Mouse (Mus musculus) layer of hippocampus, adult 11-12 months (tissue): ENCODE data around the gene Crim1.
A peak's percentile ranks its signal among the peaks of the same experiment; 100 is the strongest.

ENCODE experiments used
- DNase-seq: peaks from one replicate; pipeline ENCODE4 v3.0.0; 2022; ENCODE audit warnings: low spot score

Crim1 gene

DNA sequence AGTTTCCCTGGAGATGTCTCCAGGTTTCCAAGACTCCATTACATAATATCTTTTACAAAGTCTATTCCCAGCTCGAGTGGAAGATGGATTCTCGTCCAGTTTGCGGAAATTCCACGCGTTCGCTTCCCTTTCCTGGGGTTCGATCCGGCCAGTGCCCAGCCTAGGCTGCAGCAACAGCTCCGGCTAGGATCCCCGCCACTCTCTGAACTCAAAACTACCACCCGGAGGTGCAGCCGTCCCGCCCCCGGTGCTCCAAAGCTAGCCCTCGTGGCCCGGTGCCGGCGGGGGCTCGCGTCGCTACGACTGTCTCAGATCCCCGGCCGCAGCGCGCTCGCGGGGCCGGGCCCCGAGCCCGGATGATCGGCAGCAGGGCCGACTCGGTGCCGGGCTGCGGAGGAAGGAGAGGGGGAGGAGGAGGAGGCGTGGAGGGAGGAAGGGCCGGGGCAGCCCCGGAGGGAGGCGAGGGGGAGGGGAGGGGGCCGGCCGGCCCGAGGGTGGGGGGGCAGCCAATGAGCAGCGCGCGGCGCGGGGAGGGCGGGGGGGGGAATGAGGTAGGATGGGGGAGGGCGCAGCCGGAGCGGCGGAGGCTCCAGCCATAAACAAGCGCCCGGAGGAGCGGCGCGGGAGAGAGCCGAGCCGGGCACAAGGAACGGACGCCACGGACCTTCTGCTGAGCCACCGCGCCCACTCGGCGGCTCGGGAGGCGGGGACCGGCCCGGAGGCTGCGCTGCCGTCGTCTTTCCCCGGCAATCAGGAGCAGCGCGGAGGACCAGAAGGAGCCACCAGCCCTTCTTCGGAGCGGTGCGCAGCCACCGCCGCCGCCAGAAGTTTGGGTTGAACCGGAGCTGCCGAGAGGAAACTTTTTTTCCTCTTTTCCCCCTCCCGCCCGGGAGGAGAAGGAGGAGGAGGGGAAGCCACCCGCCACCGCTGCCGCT lies at the start of gene Crim1:
Crim1 (plus strand) TSS at position 623 of the 935 bp plus-strand sequence.
- DNase-seq = peak; percentile 66

DNA sequence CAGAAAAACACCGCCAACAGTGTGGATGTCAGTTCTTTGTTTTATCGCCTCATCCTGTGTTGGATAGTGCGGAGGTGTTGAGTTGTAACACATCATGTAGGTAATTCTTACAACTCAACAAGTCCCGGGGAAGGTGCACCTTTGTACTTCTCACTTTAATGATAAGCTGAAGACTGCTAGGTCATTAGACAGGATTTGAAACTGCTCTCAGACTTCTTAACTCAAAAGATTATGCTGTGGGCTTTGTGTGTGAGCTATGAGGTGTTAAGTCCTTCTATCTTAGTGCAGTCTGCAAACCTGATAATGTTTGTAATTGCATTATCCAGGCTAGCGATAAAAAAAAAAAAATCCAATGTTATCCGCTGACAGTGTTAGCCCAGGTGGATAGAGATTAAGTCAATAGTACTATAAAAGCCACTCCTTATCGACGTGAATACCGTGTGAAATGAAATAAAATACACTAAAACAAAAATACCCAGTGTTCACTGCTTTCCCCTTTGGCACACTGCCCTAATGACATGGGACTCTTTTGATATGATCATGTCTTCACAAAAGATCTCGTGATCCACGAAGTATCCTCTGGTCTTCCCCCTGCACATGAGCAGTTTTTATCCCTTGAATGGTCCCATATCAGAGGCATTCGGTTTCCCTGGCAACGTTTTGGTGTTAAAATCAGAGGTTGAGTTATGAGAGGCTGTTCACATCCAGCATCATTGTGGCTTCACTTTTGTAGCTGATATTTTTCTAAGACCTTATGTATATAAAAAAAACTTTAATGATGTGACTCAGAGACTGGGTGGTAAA lies 48.4 kb upstream of the Crim1 start:
- no peak for DNase-seq

DNA sequence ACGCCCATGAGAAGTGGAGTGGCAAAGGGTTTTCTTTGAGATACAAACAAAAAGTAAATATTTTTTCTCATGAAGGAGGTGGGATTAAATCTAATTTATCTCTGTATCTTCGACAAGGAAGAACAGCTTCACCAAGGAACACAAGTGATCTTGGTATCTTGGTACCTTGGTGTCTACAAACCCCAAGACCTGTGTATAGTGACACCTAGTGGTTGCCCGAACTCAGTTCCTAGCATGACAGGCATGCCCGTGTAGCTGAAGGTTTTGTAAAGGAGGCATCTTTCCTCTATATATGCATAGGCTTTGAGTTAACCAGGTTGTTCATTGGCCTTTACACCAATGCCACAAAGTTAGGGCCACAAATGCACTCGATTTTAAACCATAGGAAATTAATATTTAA lies 36.8 kb upstream of the Crim1 start:
- peak; percentile 78 for DNase-seq

DNA sequence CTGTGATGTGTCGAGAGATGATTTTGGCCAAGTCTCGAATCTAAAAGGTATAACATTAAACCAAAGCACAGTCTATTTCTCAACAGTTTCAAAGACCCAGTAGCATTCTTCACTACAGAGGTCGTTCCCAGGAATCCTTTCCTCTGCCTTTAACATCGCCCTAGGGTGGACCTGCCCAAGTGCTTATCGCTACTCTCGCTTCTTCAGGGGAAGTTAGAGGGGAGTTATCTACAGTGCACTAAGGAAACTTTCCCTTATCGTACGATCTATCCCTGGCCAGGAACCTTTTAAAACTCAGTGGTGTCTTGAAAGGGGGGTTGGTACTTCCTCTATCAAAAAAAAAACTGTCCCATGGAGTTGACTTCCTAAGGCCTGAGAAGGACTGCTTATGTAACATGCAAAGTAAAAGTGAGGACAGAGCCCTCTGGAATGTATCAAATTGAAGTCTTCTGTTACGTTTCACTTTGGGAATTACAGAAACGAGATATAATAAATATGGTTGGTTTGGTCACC lies 36.3 kb upstream of the Crim1 start:
- no peak for DNase-seq

DNA sequence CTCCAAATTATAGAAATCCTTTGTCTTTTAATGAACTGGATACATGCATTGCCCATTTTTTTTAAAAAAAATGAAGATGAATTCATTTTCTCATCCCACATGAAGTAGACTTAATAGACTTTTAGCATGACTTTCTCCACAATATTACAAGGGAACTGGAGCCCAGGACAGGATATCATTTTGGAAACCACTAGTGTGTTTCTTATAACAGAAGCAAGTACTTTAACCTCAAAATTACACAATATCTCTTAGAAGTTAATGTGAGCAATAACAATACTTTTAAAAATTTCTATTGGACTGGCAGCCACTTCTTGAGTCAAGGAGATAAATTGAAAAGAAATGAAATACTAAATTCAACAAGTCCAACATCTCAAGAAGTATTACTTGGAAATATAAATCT lies 34.2 kb upstream of the Crim1 start:
- DNase-seq = no peak

DNA sequence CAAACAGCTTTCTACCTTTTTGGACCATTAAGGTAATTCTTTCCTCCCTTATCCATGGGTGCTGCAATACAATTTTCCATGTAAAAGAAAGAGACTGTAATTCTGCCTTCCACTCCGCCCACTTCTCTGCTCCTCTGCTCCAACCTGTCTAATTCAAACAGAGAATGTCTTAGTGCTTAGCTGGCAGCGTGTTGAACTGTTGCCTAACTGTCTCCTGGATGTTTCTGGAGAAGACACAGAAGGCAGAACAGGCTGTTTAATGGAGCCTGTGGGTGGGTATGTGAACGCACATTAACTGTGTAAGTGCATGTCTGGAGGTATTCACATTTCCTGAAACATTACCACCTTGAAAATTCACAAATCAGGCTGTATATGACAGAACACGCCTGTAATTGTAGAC lies 33.5 kb upstream of the Crim1 start:
- peak; percentile 17 for DNase-seq

DNA sequence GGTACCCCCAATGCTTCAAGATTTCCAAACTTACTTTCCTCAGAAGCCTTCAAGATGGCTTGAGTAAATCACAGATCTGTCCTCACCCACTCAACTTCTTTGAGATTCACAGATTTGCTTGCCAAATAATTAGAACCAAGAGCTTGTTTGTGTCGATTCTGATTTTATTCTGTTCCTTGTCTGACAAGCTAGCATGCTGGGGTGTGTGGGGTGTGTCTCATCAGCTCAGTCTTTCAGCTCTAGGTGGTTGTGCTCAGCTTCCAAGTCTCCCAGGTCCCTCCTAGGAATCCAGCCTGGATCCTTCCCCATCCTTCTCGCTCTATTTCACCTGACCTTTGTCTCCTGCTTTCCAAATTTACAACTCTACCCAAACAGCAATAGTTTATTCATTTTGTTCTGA lies 27.7 kb upstream of the Crim1 start:
- no peak for DNase-seq

DNA sequence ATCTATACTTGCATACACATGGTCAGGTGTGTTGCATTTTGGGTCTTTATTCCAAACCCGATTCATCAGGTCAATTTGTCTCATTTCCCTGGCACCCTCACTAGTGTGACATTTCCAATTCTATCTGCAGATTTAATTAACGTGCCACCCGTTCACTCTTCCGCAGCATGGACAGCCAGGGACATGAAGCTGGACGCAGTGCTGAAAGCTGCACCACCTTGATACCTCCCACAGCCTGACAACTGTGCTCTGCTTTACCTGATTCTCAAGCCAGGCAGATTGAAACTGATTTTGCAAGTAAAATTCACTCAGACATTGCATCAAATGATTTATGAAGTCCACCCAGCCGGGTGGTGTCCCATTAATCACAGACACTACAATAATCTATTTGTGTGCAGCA lies 19.3 kb upstream of the Crim1 start:
- no peak for DNase-seq

DNA sequence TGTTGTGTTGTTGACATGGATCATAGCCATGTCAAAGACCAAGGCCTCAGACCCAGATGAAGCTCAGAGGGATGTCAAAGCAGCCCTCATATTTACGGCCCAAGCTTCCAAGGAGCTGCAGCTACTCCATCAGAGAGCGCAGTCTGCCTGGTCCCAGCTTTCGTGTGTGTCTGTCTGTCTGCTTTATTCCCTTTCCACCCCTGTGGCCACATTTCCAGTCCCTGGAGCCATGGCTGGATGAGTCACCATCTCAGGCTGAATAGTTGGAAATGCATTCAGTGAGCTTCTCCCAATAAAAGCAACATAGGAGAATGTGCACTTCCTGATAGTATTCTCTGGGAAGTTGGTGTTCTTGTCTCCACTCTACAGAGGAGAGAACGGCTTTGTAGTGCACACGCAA lies 3.9 kb upstream of the Crim1 start:
- DNase-seq = no peak

DNA sequence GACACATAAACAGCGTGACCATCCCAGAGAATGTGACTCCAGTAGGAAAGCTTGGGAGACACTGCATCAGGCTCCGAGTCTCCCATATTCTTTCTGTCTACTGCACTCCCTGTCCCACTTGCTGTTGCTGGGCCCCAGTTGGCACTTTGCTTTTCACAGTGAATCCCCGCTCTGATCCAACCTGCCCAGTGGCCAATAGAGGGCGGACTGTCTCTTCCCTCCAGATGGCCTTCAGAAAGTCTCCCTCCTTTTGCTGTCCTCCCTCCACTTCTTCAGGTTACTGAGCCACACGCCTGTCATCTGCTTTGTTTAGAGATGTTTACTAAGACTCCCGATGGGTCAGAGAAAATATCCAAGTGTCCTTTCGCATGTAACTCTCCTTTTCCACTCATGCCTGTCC lies 2.9 kb upstream of the Crim1 start:
- peak; percentile 60 for DNase-seq

DNA sequence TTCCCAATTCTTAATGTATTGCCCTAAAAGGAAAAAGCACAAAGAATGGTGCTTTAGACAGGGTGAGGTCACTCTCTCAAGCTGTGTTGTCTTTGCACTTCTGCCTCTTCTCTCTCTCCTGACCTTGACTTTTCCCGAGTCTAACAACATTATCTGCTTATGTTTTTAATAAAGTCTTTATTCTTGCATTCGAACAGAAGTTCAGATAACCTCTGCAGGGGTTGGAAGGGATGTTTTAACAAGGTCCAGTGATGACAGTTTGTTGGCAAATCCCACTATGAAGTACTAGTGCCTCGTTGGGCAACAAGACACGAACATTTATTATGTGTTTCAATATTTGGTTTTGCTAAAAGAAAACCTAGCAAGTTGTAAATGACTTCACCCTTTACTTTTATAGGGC lies 1.9 kb upstream of the Crim1 start:
- DNase-seq = no peak

DNA sequence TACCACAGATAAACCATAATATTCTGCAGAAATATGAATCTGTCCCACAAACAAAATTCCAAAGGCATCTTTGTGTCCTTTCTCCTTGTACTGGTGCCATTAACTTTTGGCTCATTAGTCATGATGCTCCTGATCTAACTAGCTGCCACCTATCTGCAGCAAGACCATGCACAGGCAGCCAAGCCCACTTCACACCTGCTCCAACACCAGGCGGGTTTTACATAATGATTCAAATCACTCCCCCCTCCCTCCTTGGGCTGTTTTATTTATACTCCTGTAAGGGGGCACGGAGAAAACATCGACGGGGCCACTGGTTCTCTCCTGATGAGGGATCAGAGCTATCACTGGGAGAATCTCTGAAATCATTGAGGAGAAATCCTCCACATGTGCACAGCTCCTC lies 1.2 kb upstream of the Crim1 start:
- no peak for DNase-seq

DNA sequence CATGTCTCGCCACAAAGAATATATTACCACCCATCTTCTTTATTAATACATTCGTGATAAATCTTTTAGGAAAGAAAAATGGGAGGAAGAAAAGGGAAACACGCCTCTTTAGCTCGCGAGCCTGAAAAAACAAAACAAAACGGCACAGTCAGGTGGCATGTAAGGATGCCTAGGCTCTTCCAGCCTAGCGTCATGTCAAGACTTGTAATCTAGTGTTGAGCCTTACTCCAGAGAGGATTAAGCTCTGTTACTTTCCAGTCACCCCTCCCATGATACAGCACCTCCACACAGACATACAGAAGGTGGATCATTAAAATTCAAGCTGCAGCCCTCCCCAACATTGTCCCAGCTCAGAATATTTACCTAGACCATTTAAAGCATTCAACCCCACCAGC lies 820 bp upstream of the Crim1 start:
- no peak for DNase-seq

DNA sequence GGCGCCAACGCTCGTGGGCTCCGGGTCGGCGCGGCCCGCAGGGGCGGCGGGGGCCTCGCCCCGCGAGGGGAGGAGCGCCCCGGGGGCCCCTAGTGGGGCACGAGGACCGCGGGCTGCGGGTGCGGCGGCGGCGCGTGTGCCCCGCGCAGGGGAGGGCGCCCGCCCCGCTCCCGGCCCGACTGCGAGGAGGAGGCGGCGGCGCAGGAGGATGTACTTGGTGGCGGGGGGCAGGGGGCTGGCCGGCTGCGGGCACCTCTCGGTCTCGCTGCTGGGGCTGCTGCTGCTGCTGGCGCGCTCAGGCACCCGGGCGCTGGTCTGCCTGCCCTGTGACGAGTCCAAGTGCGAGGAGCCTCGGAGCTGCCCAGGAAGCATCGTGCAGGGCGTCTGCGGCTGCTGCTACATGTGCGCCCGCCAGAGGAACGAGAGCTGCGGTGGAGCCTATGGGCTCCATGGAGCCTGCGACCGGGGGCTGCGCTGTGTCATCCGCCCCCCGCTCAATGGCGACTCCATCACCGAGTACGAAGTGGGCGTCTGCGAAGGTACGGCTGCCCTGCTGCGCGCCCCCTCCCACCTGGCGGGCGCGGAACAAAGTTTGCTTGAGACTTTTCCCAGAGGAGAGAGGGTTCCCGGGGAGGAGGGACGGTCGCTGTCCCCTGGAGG lies 643 bp downstream of the Crim1 start:
- peak; percentile 49 for DNase-seq

DNA sequence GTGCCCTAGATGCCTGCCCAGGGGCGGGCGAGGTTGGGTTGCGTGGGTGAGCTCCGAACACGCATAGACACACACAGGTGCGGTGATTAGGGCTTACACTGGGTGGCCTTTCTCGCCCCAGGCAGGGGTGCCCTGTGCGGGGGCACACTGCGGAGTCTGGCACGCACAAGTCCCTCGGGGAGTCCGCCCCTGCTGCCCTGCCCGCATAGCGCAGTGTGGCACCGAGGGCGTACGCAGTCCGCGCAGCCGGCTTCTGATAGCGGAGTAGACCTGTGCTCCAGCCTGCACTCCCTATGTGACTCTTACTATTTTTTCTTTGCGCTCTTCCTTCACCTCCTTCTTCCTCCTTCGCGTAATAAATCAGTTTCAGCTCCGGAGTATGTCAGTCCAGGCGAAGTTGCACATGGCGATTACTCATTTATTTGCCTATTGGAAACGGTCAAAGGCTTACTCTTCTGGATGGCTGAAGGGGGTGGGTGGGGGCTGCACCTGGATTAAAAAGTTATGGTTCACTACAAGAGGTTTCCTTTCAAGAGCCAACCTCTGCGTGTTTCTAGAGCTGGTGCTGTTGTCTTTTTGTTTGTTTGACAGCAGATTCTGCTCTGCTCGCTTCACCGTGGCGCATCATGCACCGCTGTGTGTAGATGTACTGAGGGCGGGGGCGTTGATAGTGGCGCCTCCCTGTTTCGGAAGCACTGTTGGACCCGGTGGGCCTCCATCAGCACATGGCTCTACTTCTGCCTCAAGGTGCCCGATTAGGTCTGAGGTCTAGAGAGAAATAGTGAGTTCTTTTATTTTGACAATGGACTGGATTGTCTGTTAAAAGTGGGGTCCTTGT lies 1.4 kb downstream of the Crim1 start:
- no peak for DNase-seq

DNA sequence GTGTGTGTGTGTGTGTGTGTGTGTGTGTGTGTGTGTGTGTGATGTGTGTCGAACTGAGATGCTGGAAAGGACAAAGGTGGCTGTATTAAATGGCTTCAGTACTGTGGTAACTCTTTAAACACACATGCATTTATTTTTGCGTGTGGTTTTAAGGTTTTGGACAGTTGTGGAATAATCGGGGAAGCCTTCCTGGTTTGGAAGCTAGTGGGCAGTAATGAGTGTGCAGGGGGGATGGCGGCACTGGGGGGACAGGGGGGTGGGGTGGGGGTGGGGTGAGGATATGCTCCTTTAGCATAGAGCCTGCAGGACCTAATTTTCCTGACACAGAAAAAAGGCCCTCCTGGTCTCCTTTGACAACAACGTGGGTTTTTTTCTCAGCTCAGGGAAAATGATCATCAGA lies 2.2 kb downstream of the Crim1 start:
- no peak for DNase-seq

DNA sequence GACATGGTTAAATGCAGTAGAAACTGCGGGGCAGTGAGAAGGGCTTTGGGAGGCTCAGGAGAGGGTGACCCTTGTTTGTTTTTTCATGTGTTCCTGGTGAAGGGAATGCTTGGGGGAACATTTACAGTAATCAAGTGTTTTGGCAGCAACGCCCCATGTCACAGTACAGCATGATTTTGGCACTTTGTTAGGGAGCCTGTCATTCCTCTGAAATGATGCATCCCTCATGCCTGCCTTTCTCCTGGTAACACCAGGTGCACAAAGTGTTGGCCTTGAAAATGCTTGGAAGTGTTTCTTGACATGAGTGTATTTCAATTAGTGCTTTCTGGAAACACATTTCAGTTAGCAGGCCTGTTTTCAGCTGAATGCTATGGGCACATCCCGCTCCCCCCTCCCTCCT lies 2.7 kb downstream of the Crim1 start:
- no peak for DNase-seq

DNA sequence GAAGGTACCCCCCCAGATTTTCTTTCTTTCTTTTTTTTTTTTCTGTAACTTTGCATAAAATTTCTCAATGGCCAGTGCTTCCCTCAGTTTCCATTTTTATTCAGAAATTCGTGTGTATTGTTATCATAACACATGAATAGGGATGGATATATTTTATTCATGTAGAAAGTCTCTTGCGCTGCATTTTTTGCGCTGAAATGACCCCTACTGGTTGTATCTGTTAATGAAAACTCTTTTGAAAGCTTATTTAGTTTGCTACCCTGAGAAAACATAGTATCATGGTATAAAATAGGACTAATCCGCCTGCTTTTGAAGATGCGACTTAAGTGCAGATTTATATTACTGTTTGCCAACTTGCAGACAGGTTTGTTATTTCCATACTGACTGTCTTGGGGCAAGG lies 3.4 kb downstream of the Crim1 start:
- DNase-seq = no peak

DNA sequence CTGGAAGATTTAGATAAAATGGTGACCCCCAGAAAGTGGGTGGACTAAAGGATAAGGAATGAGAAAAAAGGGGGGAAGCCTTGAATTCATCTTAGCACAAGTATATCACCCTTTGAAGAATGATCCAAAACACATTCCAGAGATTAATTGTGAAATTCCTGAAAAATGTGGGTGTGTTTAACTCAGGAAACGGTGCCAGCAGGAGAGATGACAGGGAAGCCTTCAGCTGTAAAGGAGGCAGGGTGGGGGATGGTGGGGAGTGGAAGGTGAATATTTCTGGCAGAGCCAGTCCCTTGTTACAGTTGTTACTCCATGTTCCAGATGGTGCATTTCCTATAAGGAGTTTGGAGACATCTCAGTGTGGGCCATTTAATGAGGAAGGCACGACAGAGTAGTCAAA lies 6.4 kb downstream of the Crim1 start:
- DNase-seq = no peak

DNA sequence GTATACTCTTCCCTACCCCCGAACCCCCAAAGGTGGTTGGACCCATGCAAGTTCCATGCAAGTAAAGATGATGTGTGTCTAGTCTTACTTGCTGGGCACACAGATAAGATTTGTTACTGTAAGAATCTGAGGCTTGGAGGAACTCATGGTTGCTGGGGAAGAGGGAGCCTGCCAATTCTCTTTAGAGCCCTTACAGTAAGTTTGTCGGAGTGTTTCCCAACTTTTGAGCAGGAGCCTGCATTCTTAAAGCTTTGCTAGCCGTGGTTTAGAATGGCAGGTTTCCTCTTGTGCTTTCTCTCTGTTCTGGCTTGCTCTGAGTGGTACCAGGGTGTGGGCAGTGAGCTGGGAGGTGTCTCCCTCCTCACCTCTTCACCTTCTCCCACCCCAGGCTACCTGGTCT lies 7.2 kb downstream of the Crim1 start:
- DNase-seq = no peak

DNA sequence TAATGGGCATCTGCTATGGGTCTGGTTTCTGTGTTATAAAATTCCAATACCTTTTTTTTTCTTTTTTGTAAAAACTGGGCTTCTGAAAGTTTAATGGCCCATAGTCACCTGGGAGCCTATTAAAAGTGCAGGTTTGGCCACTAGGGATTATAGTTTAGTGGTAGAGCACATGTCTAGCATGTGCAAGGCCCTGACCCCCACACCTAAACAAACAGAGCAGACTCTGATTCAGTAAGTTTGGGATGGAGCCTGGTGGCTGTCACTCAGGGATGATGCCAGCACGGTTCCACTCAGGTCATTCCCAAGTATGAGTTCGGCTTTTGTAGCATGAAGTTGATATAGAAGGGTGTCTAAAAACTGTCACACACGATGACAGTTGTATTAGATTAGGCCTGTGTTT lies 8.8 kb downstream of the Crim1 start:
- no peak for DNase-seq

DNA sequence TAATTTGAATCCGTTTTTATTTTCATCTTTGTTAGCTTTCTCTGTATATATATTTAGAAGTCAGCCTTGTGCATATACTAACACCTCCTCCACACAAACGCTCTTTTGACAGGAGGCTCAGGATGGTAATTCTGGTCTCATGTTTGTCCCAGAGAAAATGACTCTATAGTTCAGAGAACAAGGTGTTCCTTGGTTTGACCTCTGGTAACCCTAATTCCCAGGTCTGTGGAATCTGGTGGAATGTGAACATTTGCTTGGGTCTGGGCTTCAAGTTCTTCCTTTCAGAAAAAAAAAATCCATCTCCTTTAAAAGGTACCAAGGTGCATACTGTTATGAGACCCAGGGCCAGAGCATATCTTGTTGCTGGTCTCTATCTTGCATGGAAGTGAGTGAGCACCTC lies 9.6 kb downstream of the Crim1 start:
- no peak for DNase-seq
